Mouse (Mus musculus) adrenal gland, postnatal 4 days (tissue): ENCODE data around the gene Ntng1. TPM values are rescaled to one million over a fixed set of nuclear protein-coding genes. Genes with fewer than 3 reads are reported as not detected.
A peak's percentile ranks its signal among the peaks of the same experiment; 100 is the strongest.
"Not testable (repeated sequence)": the region's sequence is repeated elsewhere in the genome, so short reads cannot be mapped to it uniquely, and the experiment has no call there.

ENCODE experiments used
- DNase-seq, 2 experiments: peaks; one replicate each; pipeline ENCODE4 v3.0.0; 2021 to 2022; ENCODE audit warnings: low spot score in 2 of 2, mixed read lengths in 2 of 2
- total RNA-seq, 2 experiments: library from RNA; stranded (reverse); gene quantifications; 2 replicates each; pipeline ENCODE4 v1.2.3; 2021

The Ntng1 gene
- total RNA-seq, 2 experiments from 2014 or later: 2.0 to 2.1 TPM

DNA sequence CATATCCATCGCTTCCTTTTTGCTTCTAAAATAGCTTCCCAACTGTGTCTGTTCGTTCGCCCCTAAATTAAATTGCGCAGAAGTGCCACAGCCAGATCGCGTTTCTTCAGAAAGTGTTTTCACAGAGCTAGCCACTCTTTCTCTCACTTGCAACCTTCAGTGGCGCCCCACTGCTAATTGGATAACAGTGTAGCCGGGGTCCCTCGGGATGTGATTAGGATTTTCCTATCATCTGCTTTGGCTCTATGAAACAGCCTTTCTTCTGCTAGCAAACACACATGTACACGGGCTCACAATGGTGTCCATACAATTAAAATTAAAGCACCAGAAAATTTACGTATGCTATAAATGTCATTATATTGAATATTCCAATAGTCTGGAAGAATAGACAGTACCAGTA is 346.5 kb downstream of the Ntng1 start:
- no peak for DNase-seq

DNA sequence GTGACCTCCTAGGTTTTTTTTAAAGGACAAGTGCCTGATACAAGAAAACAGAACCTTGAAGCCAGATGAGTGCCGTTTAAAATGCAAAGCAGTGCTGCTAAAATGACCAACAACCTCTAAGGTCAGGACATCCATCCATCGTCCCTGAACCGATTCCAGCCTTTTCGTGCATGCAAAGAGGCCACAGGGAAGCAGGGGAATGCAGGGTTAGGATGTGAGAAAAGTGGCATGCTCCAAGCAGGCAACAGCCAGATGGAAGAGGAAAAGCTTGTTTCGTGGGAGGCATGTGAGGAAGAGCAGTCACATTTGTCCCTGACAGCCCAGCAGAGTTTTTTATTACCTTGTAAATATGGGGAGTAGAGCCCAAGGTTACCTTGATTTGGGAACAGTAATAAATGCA is 360.6 kb downstream of the Ntng1 start:
- no peak for DNase-seq

DNA sequence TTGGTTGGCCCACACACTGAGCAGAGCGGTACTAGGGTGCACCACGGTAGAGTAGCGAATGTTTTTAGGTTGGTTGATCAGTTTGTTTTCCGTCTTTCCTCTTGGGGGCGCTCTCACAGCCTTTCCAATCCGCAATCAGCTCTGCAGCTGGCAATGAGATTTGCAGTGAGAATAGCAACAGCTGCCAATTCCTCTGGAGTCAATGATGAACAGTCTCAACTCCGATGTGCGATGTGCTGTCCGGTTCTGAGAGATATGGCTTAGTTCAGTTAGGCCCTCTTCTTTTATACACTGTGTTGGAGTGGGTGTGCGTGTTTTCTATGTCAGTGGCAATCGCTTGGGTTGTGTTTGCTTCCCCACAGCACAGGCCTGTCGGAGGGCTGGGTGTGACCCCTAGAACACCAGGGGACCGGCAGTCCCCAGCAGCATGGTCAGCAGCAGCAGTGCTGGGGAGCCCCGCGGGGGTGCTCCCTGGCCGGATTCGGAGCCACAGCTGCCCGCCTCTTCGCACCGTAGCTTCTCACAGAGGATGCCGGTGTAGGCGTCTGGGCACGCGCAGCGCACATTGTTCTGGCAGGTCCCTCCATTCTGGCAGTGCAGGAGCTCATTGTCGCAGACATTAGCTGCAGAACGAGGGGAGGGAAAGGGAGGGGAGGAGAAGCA is 361.4 kb downstream of the Ntng1 start:
- peak; percentile 2 to 4 for DNase-seq

DNA sequence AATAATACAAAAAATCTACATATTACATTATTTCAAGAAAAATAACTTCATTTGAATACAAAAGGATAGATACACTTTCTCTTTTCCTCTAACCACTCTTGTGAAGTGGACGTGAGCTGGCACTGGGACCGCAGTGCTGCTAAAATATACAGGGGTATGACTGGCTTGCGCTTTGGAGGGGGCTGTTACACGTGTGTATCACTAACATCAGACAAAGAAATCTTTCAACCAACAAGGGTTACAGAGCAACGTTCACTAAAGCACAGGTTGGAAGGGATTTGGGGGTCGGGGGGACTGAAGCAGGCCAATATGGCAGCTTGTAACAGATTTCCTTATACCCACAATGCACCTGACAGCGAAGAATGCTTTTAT is 361.9 kb downstream of the Ntng1 start:
- no peak for DNase-seq

DNA sequence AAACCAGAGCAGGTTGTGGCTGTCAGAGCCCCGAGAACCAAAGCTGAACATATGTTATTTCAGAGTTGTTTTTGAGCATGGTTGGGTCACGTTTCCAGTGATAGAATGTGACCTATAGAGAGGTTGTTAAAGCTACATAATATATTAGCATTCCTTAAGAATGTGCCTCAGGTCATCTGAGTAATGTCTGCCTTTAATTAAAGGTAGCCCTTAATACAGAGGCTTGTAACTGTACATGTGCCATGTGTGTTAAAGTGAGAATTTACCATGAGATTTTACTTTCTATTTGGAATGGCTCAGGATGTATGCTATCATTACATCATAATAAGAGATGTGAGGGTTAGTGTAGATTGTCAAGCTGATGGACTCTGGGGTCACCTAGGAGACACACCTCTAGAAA is 368.6 kb downstream of the Ntng1 start:
- DNase-seq: no peak

DNA sequence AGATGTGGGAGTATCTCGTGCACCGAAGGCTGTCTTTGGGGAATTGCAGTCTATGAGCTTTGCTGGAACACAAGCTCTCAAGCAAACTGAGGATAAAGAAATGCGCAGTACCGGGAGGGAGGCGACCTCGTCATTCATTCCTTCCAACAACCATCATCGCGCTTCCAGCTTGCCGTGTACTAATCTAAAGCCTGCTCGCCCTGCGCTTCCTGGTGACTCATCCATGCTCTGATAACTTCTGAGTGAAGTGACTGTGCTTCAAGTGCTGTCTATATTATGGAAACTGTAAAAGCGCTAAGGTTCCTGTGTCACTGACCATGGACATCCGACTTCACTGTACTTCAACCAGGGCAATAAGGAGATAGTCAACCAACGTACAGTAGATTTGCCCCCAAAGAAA is 371.7 kb downstream of the Ntng1 start:
- no peak for DNase-seq

DNA sequence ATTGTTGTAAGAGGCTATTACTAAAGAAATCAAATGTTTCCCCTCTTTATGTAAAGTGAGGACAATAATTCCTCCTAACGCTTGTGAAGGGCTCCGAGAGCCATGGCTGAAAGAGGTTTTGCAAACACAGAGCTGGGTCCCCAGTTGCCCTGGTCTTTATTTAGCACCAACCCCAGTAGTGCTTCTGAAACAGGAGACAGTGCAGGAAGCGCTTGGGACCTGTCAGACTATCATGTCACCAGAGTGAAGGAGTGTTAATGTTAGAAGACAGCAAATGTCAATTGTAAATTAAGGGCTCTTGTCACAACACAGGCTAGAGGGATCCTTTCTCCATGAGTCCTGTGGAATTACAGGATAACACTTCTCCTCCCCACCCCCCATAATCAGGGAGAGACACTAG is 376.9 kb downstream of the Ntng1 start:
- no peak for DNase-seq

DNA sequence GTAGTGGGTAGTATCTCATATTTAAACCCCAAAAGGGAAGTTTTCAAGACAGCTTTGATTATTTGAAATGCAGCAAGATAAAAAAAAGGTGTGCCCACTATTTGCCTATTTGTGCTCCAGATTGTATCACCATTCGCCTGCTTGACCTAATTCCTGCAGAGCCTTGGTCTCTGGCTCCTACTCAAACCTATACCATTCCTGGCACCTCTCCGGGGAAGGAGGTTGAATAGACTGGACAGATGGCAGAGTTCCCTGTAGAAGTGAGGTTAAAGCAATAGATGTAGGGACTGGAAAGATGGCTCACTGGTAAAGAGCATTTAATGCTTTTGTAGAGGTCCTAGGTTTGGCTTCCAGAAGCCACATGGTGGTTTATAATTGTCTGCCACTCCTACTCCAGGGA is 378.2 kb downstream of the Ntng1 start:
- no peak for DNase-seq

DNA sequence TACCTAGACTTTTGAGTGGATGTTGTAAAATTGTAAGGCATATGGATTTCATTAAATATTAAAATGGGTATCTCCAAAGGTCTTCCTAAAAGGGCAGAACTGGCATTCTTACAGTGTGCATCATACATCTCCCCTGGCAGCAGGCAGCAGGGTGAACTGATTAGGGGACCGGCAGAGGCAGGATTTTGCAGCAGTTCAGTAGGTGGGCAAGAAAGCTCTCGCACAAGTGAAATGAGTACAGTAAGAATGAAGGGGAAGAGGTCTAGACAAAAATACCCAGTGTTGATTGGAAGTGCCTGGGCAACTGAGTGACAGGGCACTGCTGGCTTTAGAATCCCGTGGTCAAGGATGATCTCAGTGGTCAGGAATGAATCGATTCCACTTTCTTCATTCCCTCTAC is 378.7 kb downstream of the Ntng1 start:
- DNase-seq: no peak

DNA sequence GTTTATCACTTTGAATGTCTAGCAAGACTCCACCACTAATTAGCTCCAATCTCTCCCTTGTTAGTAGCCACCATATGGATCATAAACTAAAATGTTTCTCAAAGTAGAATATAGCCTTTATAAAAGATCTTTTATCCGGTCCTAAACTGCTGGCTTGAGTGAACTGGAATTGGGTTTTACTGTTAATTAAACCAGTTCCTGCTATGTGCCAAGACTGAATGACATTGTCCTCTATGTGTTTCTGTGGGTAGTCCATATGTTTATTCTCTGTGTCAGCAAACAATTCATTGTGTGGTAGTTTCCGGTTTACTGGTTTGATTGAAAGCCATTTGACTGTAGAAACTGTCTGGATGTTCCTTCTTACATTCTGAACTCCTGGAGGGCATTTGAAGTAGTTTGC is 387.4 kb downstream of the Ntng1 start:
- no peak for DNase-seq

DNA sequence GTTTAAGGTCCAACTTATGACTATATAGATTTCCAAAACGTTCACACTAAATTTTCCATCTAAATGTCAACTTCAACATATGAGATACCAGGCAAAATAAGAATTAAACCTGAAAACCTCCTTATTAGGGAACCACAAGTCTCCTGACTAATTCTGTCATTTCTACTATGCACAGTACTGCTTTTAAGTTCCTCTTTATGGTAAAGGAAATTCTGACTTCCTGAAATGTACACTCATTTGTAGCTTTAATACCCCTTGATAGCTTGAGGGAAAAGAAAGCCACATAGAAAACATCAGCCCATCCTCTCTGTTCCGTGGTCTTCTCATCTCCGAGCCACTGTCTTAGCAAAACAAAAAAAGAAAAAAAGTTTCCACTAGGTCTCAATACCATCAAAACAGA is 396.2 kb downstream of the Ntng1 start:
- not testable (repeated sequence) for DNase-seq

DNA sequence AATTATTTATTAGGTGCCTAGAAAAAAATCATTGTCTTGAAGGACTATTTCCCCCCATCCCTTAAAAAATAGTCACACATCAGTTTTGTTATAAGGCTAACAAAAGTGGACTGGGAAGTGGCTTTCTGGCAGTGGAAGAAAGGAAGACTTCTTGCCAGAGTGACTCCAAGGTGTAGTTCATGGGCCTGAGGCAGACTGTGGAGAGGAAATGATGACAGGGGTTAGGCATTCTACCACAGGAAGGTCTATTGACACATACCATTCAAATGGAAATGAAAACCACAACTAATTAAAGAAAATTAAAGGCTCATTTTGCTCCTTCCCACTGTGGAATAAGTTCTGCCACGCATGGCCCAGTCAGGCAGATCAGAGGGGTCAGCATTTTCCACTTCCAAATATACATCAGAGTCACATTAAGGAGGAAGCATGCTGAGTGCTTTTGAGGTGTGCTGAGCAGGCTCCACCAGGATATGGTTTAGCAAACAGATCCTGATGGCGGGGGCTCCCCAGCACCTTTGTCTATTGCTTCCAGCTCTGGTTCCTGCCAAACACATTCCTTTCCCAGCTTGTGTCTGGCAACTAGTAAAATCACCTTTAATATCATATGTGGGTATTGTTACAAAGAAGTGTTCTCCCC is 403.2 kb downstream of the Ntng1 start:
- no peak for DNase-seq

DNA sequence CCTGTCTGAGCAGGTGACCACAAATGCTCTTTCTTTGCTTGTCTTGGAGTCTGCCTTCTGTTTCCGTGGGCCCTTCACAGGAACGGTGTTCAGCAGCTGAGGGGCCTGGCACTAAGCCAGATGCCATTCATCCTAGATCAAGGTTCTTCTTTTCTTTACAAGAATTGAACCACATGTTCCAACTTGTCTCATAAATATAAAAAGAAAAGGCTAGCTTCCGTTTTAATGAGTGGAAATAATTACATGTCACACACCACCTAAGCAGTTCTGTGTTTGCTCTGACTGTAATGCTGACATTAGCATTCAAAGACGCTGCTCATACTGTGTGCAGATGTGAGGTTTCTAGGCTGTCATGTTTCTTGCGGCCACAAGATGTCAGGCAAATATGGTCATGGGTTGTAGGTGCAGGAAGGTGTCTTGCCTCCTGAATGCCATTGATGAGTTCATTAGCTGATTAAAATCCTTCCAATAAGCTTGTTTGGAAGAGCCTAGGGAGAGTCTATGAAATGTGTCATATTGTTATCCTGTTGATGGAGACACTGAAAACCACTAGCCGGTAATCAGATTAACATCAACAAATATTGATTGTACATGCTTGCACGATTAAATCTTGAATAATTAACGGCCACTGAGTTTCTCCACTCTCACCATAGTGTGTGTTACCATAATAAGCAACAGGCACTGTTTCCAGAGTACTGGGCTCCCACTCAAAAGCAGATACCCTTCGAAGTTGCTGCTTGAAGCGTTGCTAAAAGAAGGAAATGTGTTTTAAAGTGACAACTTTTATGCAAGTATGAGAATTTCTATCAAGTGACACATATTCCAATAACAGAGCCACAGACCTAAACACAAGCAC is 411.3 kb downstream of the Ntng1 start:
- no peak for DNase-seq

DNA sequence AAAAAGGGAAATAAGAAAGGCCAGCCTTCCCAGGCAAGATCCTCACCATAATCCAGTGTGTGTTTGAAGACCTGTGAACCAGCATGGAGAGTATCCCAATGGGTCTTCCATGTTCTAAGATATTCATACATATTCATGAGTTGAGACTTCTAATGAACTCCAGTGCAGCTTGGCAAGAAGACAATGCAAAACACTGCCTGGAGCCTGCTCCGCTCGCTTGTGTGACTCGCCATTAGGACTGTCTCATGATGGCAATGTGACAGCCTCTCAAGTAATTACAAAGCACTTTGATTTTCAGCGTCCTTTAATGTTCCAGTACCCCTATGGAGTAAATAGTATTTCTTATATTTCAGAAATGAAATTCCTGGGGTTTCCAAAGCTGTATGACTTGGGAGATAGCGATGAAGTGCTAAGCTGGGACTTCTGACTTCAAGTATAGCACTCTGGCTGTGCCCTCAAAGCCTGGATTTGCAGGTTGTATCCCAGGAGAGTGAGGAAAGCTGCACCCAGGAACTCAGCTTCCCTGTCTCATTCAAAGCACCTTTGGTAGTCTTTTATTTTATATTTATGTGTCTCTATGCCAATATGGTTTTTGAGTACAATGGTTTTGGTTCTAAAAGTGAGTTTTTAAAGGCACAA is 412.1 kb downstream of the Ntng1 start:
- DNase-seq: no peak

Other genes with a start within 250 kb of the Ntng1 start
- gene Prmt6, start 107.0 kb upstream of the Ntng1 start, total RNA-seq: 10 to 100 TPM; 15.7 to 17.4 TPM